Mouse (Mus musculus): ENCODE measurements at regions not wholly inside any gene's neighbourhood (a gene's known extent, or its start where the extent isn't known, plus 50 kb on each side); places are given as distances from the start of the nearest gene placed in this dataset.
"Not testable (repeated sequence)": the region's sequence is repeated elsewhere in the genome, so short reads cannot be mapped to it uniquely, and the experiment has no call there.

DNA sequence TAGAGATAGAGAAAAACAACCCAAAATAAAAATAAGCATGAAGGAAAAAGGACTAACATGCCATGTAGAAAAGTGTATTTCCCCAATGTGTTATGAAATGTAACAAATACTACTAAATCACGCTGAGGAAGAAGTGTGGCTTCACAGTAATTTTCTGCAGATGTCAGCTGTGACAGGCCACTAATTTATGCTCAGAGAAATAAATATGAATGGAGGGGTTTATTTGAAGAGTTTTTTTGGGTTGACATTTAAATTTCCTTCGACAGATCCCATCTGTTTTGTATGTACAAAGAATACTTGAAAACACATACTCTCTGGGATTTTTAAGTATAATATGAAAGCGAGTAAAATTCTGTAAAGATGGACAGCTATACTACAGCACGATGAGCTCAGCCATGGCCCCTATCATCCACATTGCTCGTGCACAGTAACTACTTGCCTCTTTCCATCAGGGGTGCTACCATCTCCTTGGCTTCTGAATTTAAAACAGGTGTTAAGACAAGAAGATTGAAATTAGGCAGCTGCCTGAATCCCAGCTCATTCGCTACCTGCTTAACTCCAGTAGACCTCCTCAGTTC lies 605.1 kb downstream of the Gm4340 start:
- no peak overlapping the region for H3K4me3 ChIP-seq
- H3K36me3 ChIP-seq = no peaks in the 10 kb centered on the region
- no peaks in the 10 kb centered on the region for H3K27me3 ChIP-seq
- ATAC-seq (replicated peaks) = peak; percentile 86
- H3K9me3 ChIP-seq = no peaks in the 10 kb centered on the region
- 51% methylated on average over 6 of the region's 6 CpGs for WGBS
- no peak overlapping the region for H3K9ac ChIP-seq (replicated peaks)
- H3K4me1 ChIP-seq = 0 out of 2 replicates have a peak, but pooled peaks cover 6% of the 10 kb centered on the region
- no peak overlapping the region for H3K4me2 ChIP-seq (replicated peaks)
- peak overlapping the region; percentile 51 for H3K27ac ChIP-seq (replicated peaks)

GRCm38 (mm10) chr10:104804849-104805248 lies 611.0 kb downstream of the Gm4340 start:
- Histone ChIP-seq H3K9me3 (no peaks in the 10 kb centered on the region), H3K9ac (replicated peaks) (no peak overlapping the region), H3K27me3 (no peaks in the 10 kb centered on the region), H3K4me2 (replicated peaks) (no peak overlapping the region), H3K27ac (replicated peaks) (no peak overlapping the region), H3K4me1 (no peaks in the 10 kb centered on the region), H3K4me3 (no peak overlapping the region), H3K36me3 (no peaks in the 10 kb centered on the region)
- no peak for ATAC-seq (replicated peaks)
- 96% methylated on average over 1 of the region's 1 CpGs for WGBS

GRCm38 (mm10) chr10:104818252-104818651 lies 624.4 kb downstream of the Gm4340 start:
- WGBS = 9% methylated on average over 4 of the region's 4 CpGs
- H3K9ac ChIP-seq (replicated peaks) = no peak overlapping the region
- no peaks in the 10 kb centered on the region for H3K4me1 ChIP-seq
- no peaks in the 10 kb centered on the region for H3K9me3 ChIP-seq
- no peak overlapping the region for H3K27ac ChIP-seq (replicated peaks)
- H3K36me3 ChIP-seq = no peaks in the 10 kb centered on the region
- no peak overlapping the region for H3K4me3 ChIP-seq
- no peak overlapping the region for H3K4me2 ChIP-seq (replicated peaks)
- peak; percentile 55 for ATAC-seq (replicated peaks)
- H3K27me3 ChIP-seq = no peaks in the 10 kb centered on the region

DNA sequence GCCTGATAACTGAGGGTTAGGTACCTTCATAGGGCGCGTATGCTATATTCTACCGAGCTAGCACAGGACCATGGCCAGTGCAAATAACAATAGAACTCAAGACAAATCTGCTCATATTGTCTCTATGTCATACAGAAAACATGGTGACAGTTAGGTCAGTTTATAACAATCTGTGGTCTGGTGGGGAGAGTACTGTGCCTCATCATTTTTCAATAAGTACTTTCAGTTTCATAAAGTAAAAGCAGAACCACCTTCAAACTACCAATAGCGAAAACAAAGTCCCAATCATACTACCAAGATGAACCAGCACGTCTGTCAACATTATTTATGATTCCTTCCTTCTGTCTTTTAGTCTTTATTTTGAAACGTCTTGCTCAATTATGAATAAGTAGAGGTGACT lies 658.0 kb downstream of the Gm4340 start:
- no peaks in the 10 kb centered on the region for H3K9me3 ChIP-seq

DNA sequence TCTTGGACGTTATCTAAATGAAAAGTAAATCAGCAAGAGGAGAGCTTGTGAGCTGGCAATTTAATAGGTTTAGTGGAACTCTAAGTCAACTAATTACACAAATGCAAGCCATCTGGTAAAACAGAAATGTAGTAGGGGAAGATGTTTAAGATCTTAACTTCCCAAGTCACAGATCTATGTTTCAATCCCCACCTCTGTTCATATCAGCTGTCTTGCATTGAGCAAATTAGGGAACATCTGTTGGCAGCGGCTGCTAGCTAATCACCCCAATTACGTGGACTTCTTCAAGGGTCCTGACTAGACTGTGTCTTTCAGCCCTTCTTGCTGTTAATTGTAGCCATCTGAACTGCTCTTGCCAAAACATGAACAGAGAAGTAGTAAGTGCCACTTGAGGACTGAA lies 659.3 kb downstream of the Gm4340 start:
- Histone ChIP-seq H3K4me1 (no peaks in the 10 kb centered on the region), H3K27me3 (no peaks in the 10 kb centered on the region), H3K27ac (replicated peaks) (no peak overlapping the region), H3K4me2 (replicated peaks) (no peak overlapping the region), H3K36me3 (no peaks in the 10 kb centered on the region), H3K9me3 (no peaks in the 10 kb centered on the region), H3K4me3 (no peak overlapping the region), H3K9ac (replicated peaks) (no peak overlapping the region)
- no peak for ATAC-seq (replicated peaks)
- 54% methylated on average over 3 of the region's 3 CpGs for WGBS

More for the DNA sequence above, 658.0 kb downstream of the Gm4340 start:
- Histone ChIP-seq H3K27ac (replicated peaks) (no peak overlapping the region), H3K27me3 (no peaks in the 10 kb centered on the region), H3K36me3 (no peaks in the 10 kb centered on the region), H3K4me3 (no peak overlapping the region), H3K9ac (replicated peaks) (no peak overlapping the region), H3K4me1 (no peaks in the 10 kb centered on the region), H3K4me2 (replicated peaks) (no peak overlapping the region)
- WGBS = 94% methylated on average over 6 of the region's 6 CpGs
- no peak for ATAC-seq (replicated peaks)

GRCm38 (mm10) chr10:104878246-104878645 lies 684.4 kb downstream of the Gm4340 start:
- H3K9ac ChIP-seq (replicated peaks) = no peak overlapping the region
- no peak overlapping the region for H3K27ac ChIP-seq (replicated peaks)
- ATAC-seq (replicated peaks) = no peak
- no peak overlapping the region for H3K4me3 ChIP-seq
- H3K27me3 ChIP-seq = no peaks in the 10 kb centered on the region
- WGBS = 76% methylated on average over 3 of the region's 3 CpGs
- H3K4me2 ChIP-seq (replicated peaks) = no peak overlapping the region
- H3K4me1 ChIP-seq = no peaks in the 10 kb centered on the region
- H3K9me3 ChIP-seq = no peaks in the 10 kb centered on the region
- no peaks in the 10 kb centered on the region for H3K36me3 ChIP-seq

DNA sequence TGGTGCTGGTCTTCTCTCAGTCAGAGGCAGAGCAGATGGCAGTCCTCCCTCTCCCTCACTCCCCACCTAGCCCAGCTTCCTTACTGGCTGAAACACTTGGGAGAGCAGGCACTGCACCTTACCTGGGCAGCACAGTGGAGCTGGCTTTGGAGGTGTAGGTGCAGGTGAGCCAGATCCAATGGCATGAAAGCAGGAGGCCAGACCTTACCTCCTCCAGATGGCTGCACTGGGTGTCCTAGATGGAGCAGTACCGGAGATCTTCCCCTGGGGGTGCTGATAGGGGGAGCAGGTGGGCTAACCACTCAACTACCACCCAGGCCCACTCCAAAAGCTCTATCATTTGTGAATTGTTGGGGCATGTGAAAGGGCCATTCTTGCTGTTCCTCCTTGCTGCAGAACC lies 660.0 kb downstream of the Tmtc2 start:
- H3K36me3 ChIP-seq = no peaks in the 10 kb centered on the region
- H3K9ac ChIP-seq (replicated peaks) = no peak overlapping the region
- no peaks in the 10 kb centered on the region for H3K27me3 ChIP-seq
- WGBS = 95% methylated on average over 1 of the region's 1 CpGs
- ATAC-seq (replicated peaks) = no peak
- no peaks in the 10 kb centered on the region for H3K4me1 ChIP-seq
- H3K27ac ChIP-seq (replicated peaks) = no peak overlapping the region
- H3K4me3 ChIP-seq = no peak overlapping the region
- H3K9me3 ChIP-seq = no peaks in the 10 kb centered on the region
- no peak overlapping the region for H3K4me2 ChIP-seq (replicated peaks)

DNA sequence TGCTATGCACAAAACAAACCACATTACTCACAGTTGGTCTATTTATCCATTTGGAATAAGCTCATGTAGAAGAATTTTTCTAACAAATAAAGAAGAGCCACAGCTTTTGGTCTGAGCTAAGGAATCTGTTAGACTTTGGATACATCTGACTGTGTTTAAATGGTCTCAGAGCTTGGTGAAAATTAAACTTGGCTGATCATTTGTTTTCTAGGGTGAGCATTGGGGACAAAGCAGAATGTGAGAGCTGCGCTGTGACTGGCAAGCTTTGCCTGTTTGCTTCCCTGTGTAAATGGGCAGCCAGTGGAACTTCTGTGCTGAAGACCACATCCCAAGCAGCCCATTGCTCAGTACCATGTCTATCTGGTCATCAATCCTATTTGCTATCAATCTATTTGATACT lies 658.7 kb downstream of the Tmtc2 start:
- no peaks in the 10 kb centered on the region for H3K36me3 ChIP-seq

DNA sequence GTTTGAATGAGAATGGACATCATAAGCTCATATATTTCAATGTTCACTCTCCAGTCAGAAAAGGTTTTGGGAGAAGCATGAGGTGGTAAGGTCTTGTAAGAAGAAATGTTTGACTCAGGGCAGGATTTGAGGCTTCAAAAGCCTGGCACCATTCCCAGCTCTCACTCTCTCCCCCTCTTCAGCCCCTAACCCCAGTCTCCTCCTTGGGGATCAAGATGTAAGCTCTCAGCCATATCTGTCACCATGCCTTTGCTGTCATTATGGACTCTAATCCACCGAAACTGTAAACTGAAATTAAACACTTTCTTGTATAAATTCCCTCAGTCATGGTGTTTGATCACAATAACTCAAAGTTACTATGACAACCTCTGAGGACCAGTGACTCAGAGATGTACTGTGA lies 637.6 kb downstream of the Tmtc2 start:
- WGBS = 84% methylated on average over 1 of the region's 1 CpGs
- no peaks in the 10 kb centered on the region for H3K4me1 ChIP-seq
- no peaks in the 10 kb centered on the region for H3K9me3 ChIP-seq
- H3K9ac ChIP-seq (replicated peaks) = no peak overlapping the region
- no peak overlapping the region for H3K4me3 ChIP-seq
- no peak overlapping the region for H3K4me2 ChIP-seq (replicated peaks)
- no peak for ATAC-seq (replicated peaks)
- H3K36me3 ChIP-seq = no peaks in the 10 kb centered on the region
- H3K27me3 ChIP-seq = no peaks in the 10 kb centered on the region
- no peak overlapping the region for H3K27ac ChIP-seq (replicated peaks)

More for the DNA sequence above, 658.7 kb downstream of the Tmtc2 start:
- WGBS = 87% methylated on average over 1 of the region's 1 CpGs
- Histone ChIP-seq H3K9ac (replicated peaks) (no peak overlapping the region), H3K4me3 (no peak overlapping the region), H3K4me1 (no peaks in the 10 kb centered on the region), H3K9me3 (no peaks in the 10 kb centered on the region), H3K27me3 (no peaks in the 10 kb centered on the region), H3K27ac (replicated peaks) (no peak overlapping the region), H3K4me2 (replicated peaks) (no peak overlapping the region)
- no peak for ATAC-seq (replicated peaks)

GRCm38 (mm10) chr10:104946372-104946771 lies 627.9 kb downstream of the Tmtc2 start:
- Histone ChIP-seq H3K4me1 (no peaks in the 10 kb centered on the region), H3K9me3 (no peaks in the 10 kb centered on the region), H3K27me3 (no peaks in the 10 kb centered on the region), H3K9ac (replicated peaks) (no peak overlapping the region), H3K4me3 (no peak overlapping the region), H3K36me3 (no peaks in the 10 kb centered on the region), H3K4me2 (replicated peaks) (no peak overlapping the region), H3K27ac (replicated peaks) (no peak overlapping the region)
- WGBS = 94% methylated on average over 5 of the region's 5 CpGs
- no peak for ATAC-seq (replicated peaks)

- not testable (repeated sequence) for H3K4me1 ChIP-seq; H3K4me3 ChIP-seq; H3K9me3 ChIP-seq; ATAC-seq (replicated peaks); H3K27ac ChIP-seq (replicated peaks); H3K36me3 ChIP-seq; H3K27me3 ChIP-seq; H3K9ac ChIP-seq (replicated peaks); H3K4me2 ChIP-seq (replicated peaks)
Measured at GRCm38 (mm10) chr10:104948821-104949220, 625.4 kb downstream of the Tmtc2 start.

DNA sequence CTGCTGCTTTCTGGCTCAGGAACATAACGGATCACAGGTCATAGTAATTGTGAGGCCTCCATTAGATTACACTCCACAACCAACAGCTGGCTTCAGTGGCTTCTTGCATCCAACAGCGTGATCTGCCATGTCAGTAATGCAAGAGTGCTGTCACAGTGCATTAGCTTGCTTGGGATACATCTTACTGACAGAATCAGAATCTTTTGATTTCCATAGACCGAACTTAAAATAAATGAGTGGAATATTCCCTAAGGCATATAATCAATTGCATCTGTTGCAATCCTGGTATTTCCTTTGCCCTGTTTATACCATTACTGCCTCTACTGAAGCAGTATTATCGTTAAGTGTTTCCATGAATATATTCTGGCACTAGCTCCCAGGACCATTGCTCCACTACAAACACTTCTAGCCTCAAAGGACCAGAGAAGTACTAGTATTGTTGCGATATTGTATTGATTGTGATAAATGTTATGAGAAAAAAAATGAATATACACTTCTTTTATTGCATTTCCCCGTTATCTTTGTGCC lies 605.8 kb downstream of the Tmtc2 start:
- Histone ChIP-seq H3K4me1 (no peaks in the 10 kb centered on the region), H3K36me3 (no peaks in the 10 kb centered on the region), H3K9ac (replicated peaks) (no peak overlapping the region), H3K27ac (replicated peaks) (no peak overlapping the region), H3K4me2 (replicated peaks) (no peak overlapping the region), H3K27me3 (no peaks in the 10 kb centered on the region), H3K4me3 (no peak overlapping the region), H3K9me3 (no peaks in the 10 kb centered on the region)
- 86% methylated on average over 6 of the region's 6 CpGs for WGBS
- no peak for ATAC-seq (replicated peaks)

Measured in forebrain, embryonic 15.5 days (tissue).